Mouse (Mus musculus) liver, adult 2 months (tissue): ENCODE results near the gene Fdx1l. TPM values are rescaled to one million over a fixed set of nuclear protein-coding genes. Genes with fewer than 3 reads are reported as not detected.

Experiments used
- DNase-seq: peaks from one replicate; pipeline ENCODE4 v3.0.0-alpha.2; 2011; ENCODE audit warnings: low read depth, low spot score; ENCODE audit errors: extremely low read depth
- H3K27ac ChIP-seq: fragments of 200-500 bp; replicated peaks from 2 replicates; pipeline ENCODE4 v1.5.1; 2012; ENCODE audit warnings: low read depth, mild to moderate bottlenecking, control low read depth, inconsistent platforms, low read length; ENCODE audit not compliant: insufficient read depth
- H3K27me3 ChIP-seq: fragments of 200-500 bp; 2 replicates; pipeline ENCODE4 v1.6.1; 2012; ENCODE audit warnings: mild to moderate bottlenecking, moderate library complexity, low read length, inconsistent platforms; ENCODE audit not compliant: control insufficient read depth, insufficient read depth
- H3K36me3 ChIP-seq: fragments of 200-500 bp; 2 replicates; pipeline ENCODE4 v1.6.1; 2012; ENCODE audit warnings: low read length, inconsistent platforms; ENCODE audit not compliant: control insufficient read depth, insufficient read depth
- H3K4me1 ChIP-seq: fragments of 200-500 bp; 2 replicates; pipeline ENCODE4 v1.6.1; 2011; ENCODE audit warnings: low read length; ENCODE audit not compliant: control insufficient read depth, insufficient read depth
- H3K4me3 ChIP-seq: fragments of 200-500 bp; 2 replicates; pipeline ENCODE4 v1.5.1; 2011; ENCODE audit warnings: low read depth, mild to moderate bottlenecking, control low read depth, low read length, moderate library complexity; ENCODE audit not compliant: insufficient read depth
- H3K79me2 ChIP-seq: fragments of 200-500 bp; 2 replicates; pipeline ENCODE4 v1.6.1; 2012; ENCODE audit warnings: inconsistent platforms, mild to moderate bottlenecking, low read length, moderate library complexity; ENCODE audit not compliant: control insufficient read depth, insufficient read depth
- H3K9ac ChIP-seq: fragments of 200-500 bp; 2 replicates; pipeline ENCODE4 v1.6.1; 2012; ENCODE audit warnings: low read depth, mild to moderate bottlenecking, control low read depth, inconsistent platforms, low read length
- CTCF ChIP-seq: fragments of 200-500 bp; IDR thresholded peaks from 2 replicates; pipeline ENCODE4 v1.5.1; 2011; ENCODE audit warnings: low read depth, low read length, control low read depth
- POLR2A ChIP-seq: fragments of 200-500 bp; IDR thresholded peaks from 2 replicates; pipeline ENCODE4 v1.6.1; 2011; ENCODE audit warnings: low read length, control low read depth; ENCODE audit not compliant: insufficient read depth; ENCODE audit errors: extremely low read depth
- WGBS: fragments of 180-500 bp; shearing (Covaris S2); methylation state at CpG from one replicate; pipeline ENCODE4 v1.1.7; 2018; 5-methylcytosine and 5-hydroxymethylcytosine counted together
- polyA plus RNA-seq: library from polyadenylated mRNA; depleted of rRNA; stranded (reverse); fragments of >200 nt; gene quantifications from 2 replicates; pipeline ENCODE4 v1.2.3, GENCODE M21; 2012
- total RNA-seq: library from RNA; depleted of rRNA; stranded (reverse); fragments of >200 nt; gene quantifications from 2 replicates; pipeline ENCODE4 v1.2.3, GENCODE M21; 2014

Fdx1l gene
- total and polyA plus RNA-seq, 2 experiments: 30.6 to 45.3 TPM

GRCm38 (mm10) chr9:21030055-21030600 lies 43.3 kb downstream of the Fdx1l start:
- Histone ChIP-seq H3K36me3 (peaks cover 2% of the 10 kb centered on the region; the same call in 1 of the 2 replicates), H3K27ac (no peak overlapping the region), H3K9ac (no peak overlapping the region), H3K27me3 (peaks cover 2% of the 10 kb centered on the region; the same call in 1 of the 2 replicates), H3K79me2 (no peaks in the 10 kb centered on the region), H3K4me1 (peaks cover 20% of the 10 kb centered on the region), H3K4me3 (no peak overlapping the region)
- TF ChIP-seq CTCF: no peak
- TF ChIP-seq POLR2A: no peak
- 19% methylated on average over 22 of the region's 22 CpGs for WGBS
- DNase-seq: peak; percentile 57

- WGBS: 2% methylated on average over 37 of the region's 37 CpGs
- DNase-seq: peak; percentile 48
- TF ChIP-seq POLR2A (no peak), CTCF (peak; percentile 94)
- Histone ChIP-seq H3K79me2 (no peaks in the 10 kb centered on the region), H3K4me1 (peaks cover 20% of the 10 kb centered on the region), H3K4me3 (peak within 1 kb of the TSS; percentile 48), H3K27me3 (0 out of 2 replicates have a peak, but pooled peaks cover 2% of the 10 kb centered on the region), H3K27ac (no peak within 1 kb of the TSS), H3K9ac (0 out of 2 replicates have a peak within 1 kb of the TSS, but pooled peaks have one; percentile 43), H3K36me3 (peaks cover 2% of the 10 kb centered on the region; the same call in 1 of the 2 replicates)
Observed at GRCm38 (mm10) chr9:21029291-21030054, 43.9 kb downstream of the Fdx1l start, which contains the start of gene Icam4. Gene Icam4, plus strand, starts transcription at chr9:21029373.

GRCm38 (mm10) chr9:21028560-21029110 lies 44.8 kb downstream of the Fdx1l start:
- WGBS: 82% methylated on average over 6 of the region's 6 CpGs
- Histone ChIP-seq H3K4me3 (no peak overlapping the region), H3K27ac (no peak overlapping the region), H3K27me3 (0 out of 2 replicates have a peak, but pooled peaks cover 1% of the 10 kb centered on the region), H3K9ac (no peak overlapping the region), H3K36me3 (peaks cover 2% of the 10 kb centered on the region; the same call in 1 of the 2 replicates), H3K79me2 (no peaks in the 10 kb centered on the region), H3K4me1 (peaks cover 18% of the 10 kb centered on the region)
- TF ChIP-seq POLR2A: no peak
- DNase-seq: no peak

GRCm38 (mm10) chr9:21027774-21028290 lies 45.6 kb downstream of the Fdx1l start:
- Histone ChIP-seq H3K27ac (no peak overlapping the region), H3K27me3 (no peaks in the 10 kb centered on the region), H3K4me1 (peaks cover 15% of the 10 kb centered on the region), H3K79me2 (no peaks in the 10 kb centered on the region), H3K9ac (no peak overlapping the region), H3K4me3 (no peak overlapping the region), H3K36me3 (peaks cover 2% of the 10 kb centered on the region; the same call in 1 of the 2 replicates)
- TF ChIP-seq CTCF: no peak
- no peak for TF ChIP-seq POLR2A
- WGBS: 87% methylated on average over 8 of the region's 8 CpGs
- no peak for DNase-seq

GRCm38 (mm10) chr9:21026849-21027248 lies 46.6 kb downstream of the Fdx1l start:
- WGBS: 92% methylated on average over 12 of the region's 12 CpGs
- no peak for DNase-seq
- no peaks in the 10 kb centered on the region for H3K79me2 ChIP-seq
- no peak overlapping the region for H3K9ac ChIP-seq
- no peak overlapping the region for H3K27ac ChIP-seq
- H3K36me3 ChIP-seq: peaks cover 2% of the 10 kb centered on the region; the same call in 1 of the 2 replicates
- no peaks in the 10 kb centered on the region for H3K27me3 ChIP-seq
- no peak overlapping the region for H3K4me3 ChIP-seq
- TF ChIP-seq CTCF (no peak), POLR2A (no peak)
- peaks cover 15% of the 10 kb centered on the region for H3K4me1 ChIP-seq
